Mouse (Mus musculus) cortical plate, adult 2 months (tissue): ENCODE data around the gene Ccr5.
"Not testable (repeated sequence)": the region's sequence is repeated elsewhere in the genome, so short reads cannot be mapped to it uniquely, and the experiment has no call there.

Experiments
- CTCF ChIP-seq: fragments of 200-500 bp; IDR thresholded peaks from 2 replicates; pipeline ENCODE4 v1.5.1; 2011; ENCODE audit warnings: mild to moderate bottlenecking, control low read depth, low read length; ENCODE audit not compliant: insufficient read depth; ENCODE audit errors: extremely low read depth
- POLR2A ChIP-seq: fragments of 200-500 bp; IDR thresholded peaks from 2 replicates; pipeline ENCODE4 v1.6.1; 2011; ENCODE audit warnings: mild to moderate bottlenecking, low read length, control low read depth; ENCODE audit not compliant: insufficient read depth; ENCODE audit errors: extremely low read depth

DNA sequence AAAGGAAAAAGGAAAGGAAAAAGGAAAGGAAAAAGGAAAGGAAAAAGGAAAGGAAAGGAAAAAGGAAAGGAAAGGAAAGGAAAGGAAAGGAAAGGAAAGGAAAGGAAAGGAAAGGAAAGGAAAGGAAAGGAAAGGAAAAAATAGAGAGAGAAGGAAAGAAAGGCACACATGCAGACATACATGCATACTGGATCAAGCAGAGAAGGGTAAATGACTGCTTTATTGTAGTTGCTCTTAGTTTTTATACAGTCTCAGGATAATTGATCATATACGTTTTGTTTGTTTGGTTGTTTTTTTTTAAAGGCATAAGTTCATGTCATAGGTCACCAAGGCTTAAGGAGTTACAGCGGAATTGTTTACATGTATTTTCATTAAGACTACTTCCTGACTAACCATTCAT, 11.6 kb downstream of the Ccr5 start:
- not testable (repeated sequence) for TF ChIP-seq POLR2A, CTCF
